Mouse (Mus musculus): ENCODE measurements around the gene Tex2.
"Not testable (repeated sequence)": the region's sequence is repeated elsewhere in the genome, so short reads cannot be mapped to it uniquely, and the experiment has no call there.

DNA sequence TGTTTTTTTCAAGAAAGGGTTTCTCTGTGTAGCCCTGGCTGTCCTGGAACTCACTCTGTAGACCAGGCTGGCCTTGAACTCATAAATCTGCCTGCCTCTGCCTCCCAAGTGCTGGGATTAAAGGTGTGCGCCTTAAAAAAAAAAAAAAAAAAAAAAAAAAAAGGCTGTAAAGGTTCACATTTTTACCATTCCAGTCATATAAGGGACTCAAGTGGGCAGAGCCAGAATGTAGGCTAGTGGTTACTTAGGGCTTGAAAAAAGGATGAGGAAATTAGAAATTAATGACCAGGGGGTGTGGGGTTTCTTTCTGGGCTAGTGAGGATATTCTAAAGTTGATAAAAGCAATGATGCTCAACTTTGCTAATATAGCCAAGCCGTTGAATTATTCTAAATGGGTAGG is 116.2 kb downstream of the Tex2 start:
- not testable (repeated sequence) for TF ChIP-seq CTCF (IDR thresholded peaks at IDR 0.05; ENCODE audit: low read depth, low read length); GATA2 (IDR thresholded peaks at IDR 0.05; ENCODE audit: borderline replicate concordance, low read depth, low read length)

All from G1E (cell line).